Mouse (Mus musculus) testis, adult 2 months (tissue): ENCODE measurements around the gene Efna3.

Experiments
- CTCF ChIP-seq: fragments of 200-500 bp; IDR thresholded peaks from 2 replicates; pipeline ENCODE4 v1.5.1; 2012; ENCODE audit warnings: low read depth, mild to moderate bottlenecking, inconsistent platforms, low read length, moderate library complexity; ENCODE audit not compliant: control insufficient read depth, insufficient read depth, insufficient replicate concordance
- POLR2A ChIP-seq: fragments of 200-500 bp; IDR thresholded peaks from 2 replicates; pipeline ENCODE4 v1.6.1; 2012; ENCODE audit warnings: low read depth, mild to moderate bottlenecking, inconsistent platforms, low read length, moderate library complexity; ENCODE audit not compliant: control insufficient read depth

- TF ChIP-seq POLR2A, result no peak
- no peak for TF ChIP-seq CTCF
Measured at GRCm38 (mm10) chr3:89300071-89300470, 22.7 kb downstream of the Efna3 start.
